Comparison of ENCODE assay signal across 15 mouse cellular contexts in genomic region chr17:81529849-81530248, GRCm38 (mm10).
DNase-seq lines count a peak whose midpoint lies in the region; ATAC-seq and TF ChIP-seq lines count a peak whose summit lies in the region.
"Had no signal": no experiment of that assay in that cellular context is flagged by ENCODE, and none has a peak within 500 bp of the region (broad histone marks: within the 10 kb centered on the region; RNA-seq: fewer than 3 reads in every experiment).

No protein-coding gene starts in this region.

- WGBS in forebrain, postnatal 0 days: 55% methylated on average over 2 of the region's 2 CpGs
- WGBS in forebrain, embryonic 14.5 days: 84% methylated on average over 2 of the region's 2 CpGs
- 32% methylated on average over 2 of the region's 2 CpGs for WGBS in limb, embryonic 13.5 days

- H3K4me3 ChIP-seq in forebrain, postnatal 0 days (ENCODE audit: low read depth, low read length): no peak overlapping the region
- H3K4me3 ChIP-seq in forebrain, embryonic 14.5 days (ENCODE audit: low read depth, low read length): no peak overlapping the region
- H3K4me3 ChIP-seq in layer of hippocampus, adult 2 months: no peak overlapping the region
- no peak overlapping the region for H3K4me3 ChIP-seq in limb, embryonic 13.5 days
- H3K4me3 ChIP-seq: embryonic facial prominence, embryonic 10.5 days; hindbrain, embryonic 10.5 days had no signal

- H3K27ac ChIP-seq in forebrain, postnatal 0 days (ENCODE audit: low read depth, low read length): 0 out of 2 replicates have a peak overlapping the region, but pooled peaks have one; percentile 37
- no peak overlapping the region for H3K27ac ChIP-seq in forebrain, embryonic 14.5 days (ENCODE audit: low read depth, low read length)
- peak overlapping the region; percentile 60; the same call in 1 of the 2 replicates for H3K27ac ChIP-seq in layer of hippocampus, adult 2 months
- 0 out of 2 replicates have a peak overlapping the region, but pooled peaks have one; percentile 3 for H3K27ac ChIP-seq in limb, embryonic 13.5 days
- H3K27ac ChIP-seq: embryonic facial prominence, embryonic 10.5 days; hindbrain, embryonic 10.5 days had no signal

- no peak for DNase-seq in forebrain, postnatal 0 days
- no peak for DNase-seq in forebrain, embryonic 14.5 days (ENCODE audit: low spot score)
- DNase-seq in layer of hippocampus, adult 2 months (ENCODE audit: low spot score in 2 of 2): no peak
- DNase-seq in layer of hippocampus, postnatal 10 days (ENCODE audit: low spot score in 2 of 2): no peak
- peak; percentile 47 to 59 for DNase-seq in cerebellum, postnatal 10 days
- DNase-seq in c-Kit-positive CD71-positive TER-119-positive erythroid progenitor cells, embryonic 14.5 days (ENCODE audit: low spot score): no peak
- DNase-seq: adrenal gland, postnatal 25 days; kidney, adult 18-20 months; kidney, postnatal 10 days; lung, adult 2 months; lung, postnatal 36 days; right cerebral cortex, postnatal 14 days had no signal

- H3K36me3 ChIP-seq in forebrain, postnatal 0 days (ENCODE audit: insufficient read depth): no peaks in the 10 kb centered on the region
- no peaks in the 10 kb centered on the region for H3K36me3 ChIP-seq in forebrain, embryonic 14.5 days (ENCODE audit: control insufficient read depth, insufficient read depth, low read length)
- H3K36me3 ChIP-seq in limb, embryonic 13.5 days: no peaks in the 10 kb centered on the region
- H3K36me3 ChIP-seq: embryonic facial prominence, embryonic 10.5 days; hindbrain, embryonic 10.5 days had no signal

- no peak overlapping the region for H3K9ac ChIP-seq in forebrain, postnatal 0 days
- H3K9ac ChIP-seq in forebrain, embryonic 14.5 days (ENCODE audit: low read length): no peak overlapping the region
- H3K9ac ChIP-seq in limb, embryonic 13.5 days: no peak overlapping the region

- H3K4me2 ChIP-seq in forebrain, postnatal 0 days (ENCODE audit: low read depth): no peak overlapping the region
- no peak overlapping the region for H3K4me2 ChIP-seq in forebrain, embryonic 14.5 days (ENCODE audit: low read length)
- H3K4me2 ChIP-seq in limb, embryonic 13.5 days (replicated peaks): no peak overlapping the region

- no peak for TF ChIP-seq CTCF in forebrain, postnatal 0 days (IDR thresholded peaks at IDR 0.05; ENCODE audit: low read depth)
- no peak for TF ChIP-seq CTCF in layer of hippocampus, adult 2 months (conservative IDR thresholded peaks at IDR 0.05)

- H3K9me3 ChIP-seq in forebrain, postnatal 0 days (ENCODE audit: low read length): no peaks in the 10 kb centered on the region
- no peaks in the 10 kb centered on the region for H3K9me3 ChIP-seq in forebrain, embryonic 14.5 days (replicated peaks; ENCODE audit: control insufficient read depth, low read length)
- no peaks in the 10 kb centered on the region for H3K9me3 ChIP-seq in limb, embryonic 13.5 days
- H3K9me3 ChIP-seq: embryonic facial prominence, embryonic 10.5 days; hindbrain, embryonic 10.5 days had no signal

- H3K27me3 ChIP-seq in forebrain, postnatal 0 days (ENCODE audit: insufficient read depth, low read length): no peaks in the 10 kb centered on the region
- H3K27me3 ChIP-seq in forebrain, embryonic 14.5 days (replicated peaks; ENCODE audit: control insufficient read depth, insufficient read depth, low read length): peaks cover 2% of the 10 kb centered on the region; the same call in 1 of the 2 replicates
- no peaks in the 10 kb centered on the region for H3K27me3 ChIP-seq in limb, embryonic 13.5 days

- H3K4me1 ChIP-seq in forebrain, postnatal 0 days (ENCODE audit: insufficient read depth): no peaks in the 10 kb centered on the region
- no peaks in the 10 kb centered on the region for H3K4me1 ChIP-seq in forebrain, embryonic 14.5 days (ENCODE audit: control insufficient read depth, insufficient read depth, low read length)
- peaks cover 36% of the 10 kb centered on the region for H3K4me1 ChIP-seq in limb, embryonic 13.5 days
- H3K4me1 ChIP-seq: hindbrain, embryonic 10.5 days had no signal

- no peak; the same call in 1 of the 2 replicates for ATAC-seq in forebrain, postnatal 0 days
- ATAC-seq in forebrain, embryonic 14.5 days: no peak
- ATAC-seq in limb, embryonic 13.5 days (ENCODE audit: low FRiP score, low read depth): no peak; the same call in 1 of the 2 replicates

Comparison
In these comparisons a context has a peak if more than half of its experiments do, and no peak if none do; other contexts are left out.
1. DNase-seq: peak in cerebellum, postnatal 10 days (2 of 2); none in forebrain, postnatal 0 days (single experiment), forebrain, embryonic 14.5 days (single experiment), layer of hippocampus, adult 2 months (0 of 2), layer of hippocampus, postnatal 10 days (0 of 2) and c-Kit-positive CD71-positive TER-119-positive erythroid progenitor cells, embryonic 14.5 days (single experiment).